8 mouse cellular contexts compared by ENCODE assay signal in genomic region chr17:32113255-32113522, GRCm38 (mm10). TPM values are rescaled to one million over a fixed set of nuclear protein-coding genes. Genes with fewer than 3 reads are reported as not detected.
DNase-seq lines count a peak whose midpoint lies in the region; ATAC-seq and TF ChIP-seq lines count a peak whose summit lies in the region.

No protein-coding gene starts in this region.

- H3K27me3 ChIP-seq in kidney, adult 2 months (replicated peaks; ENCODE audit: control insufficient read depth, insufficient read depth, low read length): no peaks in the 10 kb centered on the region
- no peaks in the 10 kb centered on the region; the same call in 1 of the 2 replicates for H3K27me3 ChIP-seq in intestine, embryonic 16.5 days (replicated peaks; ENCODE audit: control insufficient read depth, insufficient read depth, low read length)

- no peak for TF ChIP-seq CTCF in kidney, adult 2 months (conservative IDR thresholded peaks at IDR 0.05; ENCODE audit: insufficient read depth, insufficient read length, low read depth, low read length)

- no peaks in the 10 kb centered on the region for H3K36me3 ChIP-seq in kidney, adult 2 months (ENCODE audit: control insufficient read depth, insufficient read depth, low read length)
- no peaks in the 10 kb centered on the region for H3K36me3 ChIP-seq in intestine, embryonic 16.5 days (ENCODE audit: control insufficient read depth, insufficient read depth, low read length)

- peak; percentile 17; the same call in 1 of the 2 replicates for ATAC-seq in intestine, embryonic 16.5 days
- ATAC-seq in monocyte, adult 5-6 weeks (replicated peaks; ENCODE audit: insufficient number of reproducible peaks, low FRiP score, low TSS enrichment, poor library complexity, severe bottlenecking): 0 out of 2 replicates have a peak, but pooled peaks have one; percentile 16
- no peak; the same call in 1 of the 2 replicates for ATAC-seq in granulocyte monocyte progenitor cell, adult 5-6 weeks (replicated peaks; ENCODE audit: poor library complexity, severe bottlenecking)

- peak overlapping the region; percentile 72 for H3K9ac ChIP-seq in intestine, embryonic 16.5 days (ENCODE audit: low read depth, low read length)

- no peaks in the 10 kb centered on the region for H3K9me3 ChIP-seq in intestine, embryonic 16.5 days (ENCODE audit: control insufficient read depth, low read length)

- no peak for DNase-seq in kidney, adult 2 months
- DNase-seq in kidney, postnatal 14 days: no peak
- DNase-seq in embryo, embryonic 9.5 days (ENCODE audit: extremely low spot score): peak; percentile 28
- no peak for DNase-seq in frontal cortex, postnatal 10 days (ENCODE audit: low spot score in 2 of 2)
- no peak for DNase-seq in frontal cortex, postnatal 14 days (ENCODE audit: low spot score in 2 of 2)

- peak overlapping the region; percentile 98 for H3K4me2 ChIP-seq in intestine, embryonic 16.5 days (ENCODE audit: low read depth, low read length)

- TF ChIP-seq POLR2A in kidney, adult 2 months (IDR thresholded peaks at IDR 0.05; ENCODE audit: low read depth, low read length): no peak

- 47% methylated on average over 8 of the region's 8 CpGs for WGBS in kidney, adult 2 months
- 17% methylated on average over 8 of the region's 8 CpGs for WGBS in intestine, embryonic 16.5 days

- peak overlapping the region; percentile 61; the same call in 1 of the 2 replicates for H3K4me3 ChIP-seq in kidney, adult 2 months (ENCODE audit: insufficient read depth, low read depth, low read length)
- H3K4me3 ChIP-seq in intestine, embryonic 16.5 days (ENCODE audit: low read length): peak overlapping the region; percentile 59

- H3K4me1 ChIP-seq in kidney, adult 2 months (ENCODE audit: control insufficient read depth, insufficient read depth, low read length): peaks cover 28% of the 10 kb centered on the region
- peaks cover 23% of the 10 kb centered on the region for H3K4me1 ChIP-seq in intestine, embryonic 16.5 days (ENCODE audit: control insufficient read depth, insufficient read depth, low read length)

- peak overlapping the region; percentile 66 for H3K27ac ChIP-seq in kidney, adult 2 months (ENCODE audit: insufficient read depth, low read depth, low read length)
- H3K27ac ChIP-seq in intestine, embryonic 16.5 days (ENCODE audit: low read length): no peak overlapping the region

RNA-seq across cellular contexts. Expression of gene Notch3, which starts 53.5 kb away (rescaled TPM):
- 12.0 and 16.9 TPM in 2 replicates for polyA plus RNA-seq in kidney, adult 2 months (2012; rRNA removed)
- 5.1 and 6.6 TPM in 2 replicates for polyA plus RNA-seq in intestine, embryonic 16.5 days (2015; fragmentation: Nextera tagmentation; extraction: Ambion mirVana)
- not detected in 3 replicates for total RNA-seq in monocyte, adult 5-6 weeks (2017)
- not detected in 2 replicates for total RNA-seq in granulocyte monocyte progenitor cell, adult 5-6 weeks (2014; fragmentation: Nextera tagmentation)
- not detected in 2 replicates for total RNA-seq in granulocyte monocyte progenitor cell, adult 5-6 weeks (2017)
